Mouse (Mus musculus): ENCODE data around the gene Ovca2.

Ovca2 gene

GRCm38 (mm10) chr11:75178672-75179208 is at the start of gene Ovca2:
Gene Ovca2 (minus strand): TSS chr11:75178835.
- peak; percentile 95 for DNase-seq (ENCODE audit: extremely low spot score, low spot score)

GRCm38 (mm10) chr11:75227632-75228031 is 49.0 kb upstream of the Ovca2 start:
- no peak for DNase-seq (ENCODE audit: extremely low spot score, low spot score)

GRCm38 (mm10) chr11:75224835-75225234 is 46.2 kb upstream of the Ovca2 start:
- no peak for DNase-seq (ENCODE audit: extremely low spot score, low spot score)

- DNase-seq (ENCODE audit: extremely low spot score, low spot score), result no peak
These were observed 45.4 kb upstream of the Ovca2 start for GRCm38 (mm10) chr11:75224062-75224461.

GRCm38 (mm10) chr11:75220517-75221145 is 42.0 kb upstream of the Ovca2 start:
- no peak for DNase-seq (ENCODE audit: extremely low spot score, low spot score)

- DNase-seq (ENCODE audit: extremely low spot score, low spot score), result no peak
These were observed 41.5 kb upstream of the Ovca2 start for GRCm38 (mm10) chr11:75220115-75220514.

GRCm38 (mm10) chr11:75214081-75214950 is 35.7 kb upstream of the Ovca2 start:
- DNase-seq (ENCODE audit: extremely low spot score, low spot score), result no peak

GRCm38 (mm10) chr11:75213372-75214080 is 34.9 kb upstream of the Ovca2 start:
- peak; percentile 52 for DNase-seq (ENCODE audit: extremely low spot score, low spot score)

- DNase-seq (ENCODE audit: extremely low spot score, low spot score), result no peak
These were observed 34.2 kb upstream of the Ovca2 start for GRCm38 (mm10) chr11:75212876-75213275.

- no peak for DNase-seq (ENCODE audit: extremely low spot score, low spot score)
These were observed 33.5 kb upstream of the Ovca2 start for GRCm38 (mm10) chr11:75212031-75212667.

- DNase-seq (ENCODE audit: extremely low spot score, low spot score), result no peak
These were observed 32.1 kb upstream of the Ovca2 start for GRCm38 (mm10) chr11:75210755-75211154.

GRCm38 (mm10) chr11:75210093-75210492 is 31.5 kb upstream of the Ovca2 start:
- DNase-seq (ENCODE audit: extremely low spot score, low spot score), result no peak

GRCm38 (mm10) chr11:75209363-75209762 is 30.7 kb upstream of the Ovca2 start:
- no peak for DNase-seq (ENCODE audit: extremely low spot score, low spot score)

- DNase-seq (ENCODE audit: extremely low spot score, low spot score), result no peak
These were observed 27.7 kb upstream of the Ovca2 start for GRCm38 (mm10) chr11:75206347-75206746.

- DNase-seq (ENCODE audit: extremely low spot score, low spot score), result no peak
These were observed 25.8 kb upstream of the Ovca2 start for GRCm38 (mm10) chr11:75204472-75204871.

GRCm38 (mm10) chr11:75203926-75204325 is 25.3 kb upstream of the Ovca2 start:
- DNase-seq (ENCODE audit: extremely low spot score, low spot score), result no peak

- no peak for DNase-seq (ENCODE audit: extremely low spot score, low spot score)
These were observed 23.1 kb upstream of the Ovca2 start for GRCm38 (mm10) chr11:75201721-75202120.

- no peak for DNase-seq (ENCODE audit: extremely low spot score, low spot score)
These were observed 22.3 kb upstream of the Ovca2 start for GRCm38 (mm10) chr11:75200935-75201334.

GRCm38 (mm10) chr11:75199951-75200350 is 21.3 kb upstream of the Ovca2 start:
- no peak for DNase-seq (ENCODE audit: extremely low spot score, low spot score)

- DNase-seq (ENCODE audit: extremely low spot score, low spot score), result no peak
These were observed 20.2 kb upstream of the Ovca2 start for GRCm38 (mm10) chr11:75198792-75199191.

- DNase-seq (ENCODE audit: extremely low spot score, low spot score), result no peak
These were observed 19.3 kb upstream of the Ovca2 start for GRCm38 (mm10) chr11:75197956-75198355.
